Mouse (Mus musculus) erythroid progenitor cell, adult 5-6 weeks (primary cell): ENCODE measurements around the gene Slc5a1. TPM values are rescaled to one million over a fixed set of nuclear protein-coding genes. Genes with fewer than 3 reads are reported as not detected.

Experiments used
- ATAC-seq: replicated peaks from 2 replicates; pipeline ENCODE4 v1.8.0; 2016; ENCODE audit warnings: moderate number of reproducible peaks, mild to moderate bottlenecking, moderate TSS enrichment, inconsistent platforms; ENCODE audit not compliant: poor library complexity, low FRiP score, severe bottlenecking
- total RNA-seq, 2 experiments: library from RNA; stranded (forward) in 1 of 2; stranded (reverse) in 1 of 2; fragments of 150-400 nt in 1 of 2; fragments of 186-747, 209-891 nt in 1 of 2; gene quantifications; 2 replicates each; pipeline versions ENCODE4 v1.2.3 to v1.2.4; 2015 to 2017; ENCODE audit warnings: low replicate concordance in 2 of 2

Gene Slc5a1
- total RNA-seq, 2 experiments from 2014 or later: not detected

DNA sequence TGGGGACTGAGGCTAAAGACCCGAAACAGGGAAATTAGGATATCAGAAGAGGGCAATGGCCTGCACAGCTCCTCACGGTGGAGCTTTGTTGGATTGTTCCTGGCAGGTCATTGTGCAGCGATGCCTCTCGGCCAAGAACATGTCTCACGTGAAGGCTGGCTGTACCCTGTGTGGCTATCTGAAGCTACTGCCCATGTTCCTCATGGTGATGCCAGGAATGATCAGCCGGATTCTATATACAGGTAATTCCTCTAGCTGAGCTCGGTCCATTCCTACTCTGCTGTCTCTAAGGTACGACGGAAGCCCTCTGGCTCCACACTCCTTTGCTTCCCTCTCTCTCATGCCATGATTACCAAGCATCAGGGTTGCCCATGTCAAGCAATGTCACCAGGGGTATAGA, 42.8 kb downstream of the Slc5a1 start:
- no peak for ATAC-seq

DNA sequence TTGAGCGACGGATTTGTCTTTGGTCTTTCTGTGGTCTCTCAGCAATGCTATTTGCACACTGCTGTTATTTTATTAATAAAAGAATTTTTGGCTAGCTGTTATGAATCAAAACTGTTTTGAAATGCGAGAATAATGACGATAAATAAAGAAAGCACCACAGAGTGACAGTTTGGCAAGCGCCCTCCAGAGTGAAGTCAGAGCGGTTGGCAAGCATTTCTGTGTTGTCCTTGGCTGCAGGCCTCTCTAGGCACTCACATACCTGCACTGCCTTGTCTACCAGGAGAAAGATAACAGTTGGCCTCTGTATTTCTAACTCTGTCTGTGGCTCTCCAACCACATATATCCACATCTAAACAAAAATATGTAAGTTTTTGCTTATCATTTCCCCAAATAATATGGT, 43.7 kb downstream of the Slc5a1 start:
- ATAC-seq: no peak

- ATAC-seq: 0 out of 2 replicates have a peak, but pooled peaks have one; percentile 25
Measured at GRCm38 (mm10) chr5:33193567-33193966, 89.5 kb downstream of the Slc5a1 start.

DNA sequence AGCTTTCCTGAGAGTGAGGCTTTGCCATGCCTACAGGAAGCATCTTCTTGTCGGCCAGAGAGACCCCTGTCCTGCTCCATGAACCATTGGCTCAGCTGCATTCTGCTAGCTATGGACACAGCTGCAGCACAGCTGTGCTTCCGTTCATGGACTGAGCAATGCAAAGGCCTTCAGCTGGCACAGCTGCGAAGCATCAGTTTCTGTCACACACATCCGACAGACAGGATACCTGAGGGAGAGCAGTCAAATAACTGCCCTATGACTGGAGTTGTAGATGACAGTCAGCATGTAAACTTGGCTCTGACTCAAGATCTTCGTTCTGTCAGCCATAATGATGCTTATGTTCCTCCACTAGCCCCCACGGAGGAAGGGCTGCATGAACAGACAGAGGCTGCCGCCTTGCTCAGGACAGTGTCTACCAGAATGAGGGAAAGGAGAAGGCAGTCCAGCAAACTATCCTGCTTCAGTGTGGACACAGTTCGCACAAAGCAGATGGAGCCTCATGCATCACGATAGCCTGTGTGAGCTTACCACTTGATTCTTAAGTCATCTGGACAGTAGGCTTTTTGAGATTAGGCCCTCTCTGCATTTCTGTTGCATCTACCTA, 91.3 kb downstream of the Slc5a1 start:
- ATAC-seq: no peak

GRCm38 (mm10) chr5:33200071-33200470, 96.1 kb downstream of the Slc5a1 start:
- no peak for ATAC-seq

DNA sequence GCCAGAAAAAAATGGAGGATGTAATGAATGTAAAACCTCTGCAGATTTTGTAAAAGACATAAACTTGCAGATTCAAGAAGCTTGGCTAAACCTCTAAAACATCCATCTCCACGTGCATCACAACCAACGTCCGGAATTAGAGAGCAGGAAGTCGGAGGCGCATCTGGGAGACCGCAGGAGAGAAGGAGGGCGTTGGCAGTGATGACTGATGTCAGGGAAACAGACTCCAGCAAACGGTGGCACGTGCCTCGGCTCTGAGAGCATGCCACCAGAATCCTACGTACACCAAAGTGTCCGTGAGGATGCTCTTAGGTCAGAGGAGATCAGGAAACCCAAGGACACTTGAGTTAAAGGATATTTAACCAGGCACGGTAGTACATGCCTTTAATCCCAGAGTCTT, 97.7 kb downstream of the Slc5a1 start:
- ATAC-seq: no peak

DNA sequence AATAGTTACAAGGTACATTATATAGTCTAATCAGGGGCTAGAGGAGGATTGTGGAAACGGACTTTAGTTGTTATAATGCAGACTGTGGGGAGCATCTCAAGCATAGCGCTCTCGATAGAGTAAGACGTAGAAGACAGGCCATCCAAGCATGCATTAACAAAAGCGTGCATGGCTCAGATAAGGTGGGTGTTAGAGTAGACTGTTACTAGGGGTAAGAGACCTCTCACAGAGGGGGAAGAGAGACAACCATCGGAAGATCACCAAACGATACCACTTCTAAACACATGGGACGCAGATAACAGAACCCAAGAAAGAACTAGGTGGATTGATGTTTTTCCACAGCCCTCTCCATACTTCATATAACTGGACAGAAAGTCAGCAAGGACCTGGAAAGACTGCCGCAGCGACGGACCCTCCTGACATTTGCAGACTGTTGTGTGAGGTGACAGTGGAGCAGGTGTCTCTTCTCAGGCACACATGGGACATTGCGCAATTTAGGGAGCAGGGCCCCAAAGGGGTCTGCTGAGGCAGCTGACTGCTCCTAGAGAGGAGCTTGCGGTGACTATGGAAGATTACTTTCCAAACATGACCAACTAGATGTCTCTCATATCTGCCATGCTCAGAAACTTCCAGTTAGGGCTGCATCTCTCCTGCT, 98.6 kb downstream of the Slc5a1 start:
- no peak for ATAC-seq

- ATAC-seq: no peak
Measured at GRCm38 (mm10) chr5:33203171-33203565, 99.1 kb downstream of the Slc5a1 start.

GRCm38 (mm10) chr5:33203691-33204242, 99.7 kb downstream of the Slc5a1 start:
- ATAC-seq: peak; percentile 91

DNA sequence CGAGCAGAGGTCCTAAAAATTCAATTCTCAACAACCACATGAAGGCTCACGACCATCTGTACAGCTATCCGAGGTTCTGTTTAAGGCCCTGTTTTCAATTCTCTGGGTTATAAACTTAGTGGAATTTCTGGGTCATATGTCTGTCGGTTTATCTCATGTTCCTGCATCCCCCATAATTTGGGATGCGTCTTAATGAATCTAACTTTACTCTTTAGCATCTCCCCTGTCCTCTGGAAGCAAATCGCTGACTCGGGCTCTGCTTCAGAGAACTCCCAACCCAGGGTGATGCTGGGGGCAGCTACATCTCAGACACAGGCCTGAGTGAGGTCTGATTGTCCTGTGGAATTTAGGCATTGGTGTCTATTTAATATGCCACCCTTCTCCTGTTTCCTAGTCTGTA, 100.3 kb downstream of the Slc5a1 start:
- no peak for ATAC-seq

GRCm38 (mm10) chr5:33206328-33206727, 102.3 kb downstream of the Slc5a1 start:
- ATAC-seq: peak; percentile 57; the same call in 1 of the 2 replicates

GRCm38 (mm10) chr5:33207136-33207535, 103.1 kb downstream of the Slc5a1 start:
- ATAC-seq: no peak

GRCm38 (mm10) chr5:33208533-33209245, 104.7 kb downstream of the Slc5a1 start:
- ATAC-seq: no peak

- ATAC-seq: no peak
Measured at GRCm38 (mm10) chr5:33210515-33210914, 106.5 kb downstream of the Slc5a1 start.

DNA sequence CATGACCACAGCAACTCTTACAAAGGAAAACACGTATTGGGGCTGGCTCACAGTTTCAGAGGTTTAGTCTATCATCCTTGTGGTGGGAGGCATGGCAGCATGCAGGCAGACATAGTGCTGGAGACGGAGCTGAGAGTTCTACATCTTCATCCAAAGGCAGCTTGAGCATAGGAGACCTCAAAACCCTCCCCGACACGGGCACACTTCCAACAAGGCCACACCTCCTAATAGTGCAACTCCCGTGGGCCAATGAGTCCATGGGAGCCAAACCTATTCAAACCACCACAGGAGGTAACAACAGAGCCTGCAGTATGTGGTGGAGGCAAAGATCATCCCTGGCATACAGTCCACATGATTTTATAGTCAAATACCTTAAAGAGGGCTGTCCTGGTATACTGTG, 107.2 kb downstream of the Slc5a1 start:
- ATAC-seq: no peak

Other genes with a start within 250 kb of the Slc5a1 start
- gene Prr14l, start 250.0 kb upstream of the Slc5a1 start, total RNA-seq (2015; ENCODE audit: low replicate concordance): 25.2 and 39.4 TPM in 2 replicates
- 23.6 and 41.9 TPM in 2 replicates for gene Prr14l, start 250.0 kb upstream of the Slc5a1 start, total RNA-seq (2017; ENCODE audit: low replicate concordance)
- 20.9 and 29.8 TPM in 2 replicates for gene Depdc5, start 240.5 kb upstream of the Slc5a1 start, total RNA-seq (2015; ENCODE audit: low replicate concordance)
- 22.3 and 32.3 TPM in 2 replicates for gene Depdc5, start 240.5 kb upstream of the Slc5a1 start, total RNA-seq (2017; ENCODE audit: low replicate concordance)
- 322 and 398 TPM in 2 replicates for gene Ywhah, start 85.4 kb upstream of the Slc5a1 start, total RNA-seq (2015; ENCODE audit: low replicate concordance)
- 229 and 280 TPM in 2 replicates for gene Ywhah, start 85.4 kb upstream of the Slc5a1 start, total RNA-seq (2017; ENCODE audit: low replicate concordance)
- gene Spon2, start 114.2 kb downstream of the Slc5a1 start, total RNA-seq (2015; ENCODE audit: low replicate concordance): 1.1 TPM in 1 of 2 replicates, not detected in the other
- gene Spon2, start 114.2 kb downstream of the Slc5a1 start, total RNA-seq (2017; ENCODE audit: low replicate concordance): 1.0 TPM in 1 of 2 replicates, not detected in the other
- 195 and 222 TPM in 2 replicates for gene Ctbp1, start 170.8 kb downstream of the Slc5a1 start, total RNA-seq (2015; ENCODE audit: low replicate concordance)
- gene Ctbp1, start 170.8 kb downstream of the Slc5a1 start, total RNA-seq (2017; ENCODE audit: low replicate concordance): 172 and 302 TPM in 2 replicates
- gene Maea, start 231.3 kb downstream of the Slc5a1 start, total RNA-seq (2015; ENCODE audit: low replicate concordance): 19.7 and 33.2 TPM in 2 replicates
- gene Maea, start 231.3 kb downstream of the Slc5a1 start, total RNA-seq (2017; ENCODE audit: low replicate concordance): 69.8 and 71.5 TPM in 2 replicates